Mouse (Mus musculus) heart, embryonic 11.5 days (tissue): ENCODE measurements around the gene Sirt4. TPM values are rescaled to one million over a fixed set of nuclear protein-coding genes. Genes with fewer than 3 reads are reported as not detected.

ENCODE experiments used
- ATAC-seq: fragments of 200-750 bp; cut with Nextera tagmentation; replicated peaks from 2 replicates; pipeline ENCODE4 v1.8.0; 2017; ENCODE audit warnings: moderate library complexity; ENCODE audit not compliant: insufficient number of reproducible peaks, low FRiP score, low TSS enrichment
- H3K27ac ChIP-seq: fragments of 300-500 bp; sonication (generic); 2 replicates; pipeline ENCODE4 v1.5.1; 2014; ENCODE audit warnings: mild to moderate bottlenecking, low read depth, low read length
- H3K27me3 ChIP-seq: fragments of 300-500 bp; sonication (generic); 2 replicates; pipeline ENCODE4 v1.6.1; 2014; ENCODE audit warnings: mild to moderate bottlenecking, low read length, mixed read lengths; ENCODE audit not compliant: control insufficient read depth, insufficient read depth
- H3K36me3 ChIP-seq: fragments of 300-500 bp; sonication (generic); 2 replicates; pipeline ENCODE4 v1.6.1; 2014; ENCODE audit warnings: mild to moderate bottlenecking, low read length, moderate library complexity, mixed read lengths; ENCODE audit not compliant: control insufficient read depth, insufficient read depth
- H3K4me1 ChIP-seq: fragments of 300-500 bp; sonication (generic); 2 replicates; pipeline ENCODE4 v1.6.1; 2014; ENCODE audit warnings: low read length; ENCODE audit not compliant: control insufficient read depth, insufficient read depth
- H3K4me2 ChIP-seq: fragments of 300-500 bp; sonication (generic); 2 replicates; pipeline ENCODE4 v1.6.1; 2014; ENCODE audit warnings: mild to moderate bottlenecking, moderate library complexity
- H3K4me3 ChIP-seq: fragments of 300-500 bp; sonication (generic); 2 replicates; pipeline ENCODE4 v1.5.1; 2014; ENCODE audit warnings: low read depth, low read length
- H3K9ac ChIP-seq: fragments of 300-500 bp; sonication (generic); 2 replicates; pipeline ENCODE4 v1.6.1; 2014; ENCODE audit warnings: mild to moderate bottlenecking, low read depth, low read length, moderate library complexity
- H3K9me3 ChIP-seq: fragments of 300-500 bp; sonication (generic); replicated peaks from 2 replicates; pipeline ENCODE4 v1.6.1; 2016; ENCODE audit warnings: low read length; ENCODE audit not compliant: control insufficient read depth
- WGBS: fragments of 180-500 bp; shearing (Covaris S2); extraction: QIAGEN DNeasy Blood & Tissue Kit; methylation state at CpG from one replicate; pipeline ENCODE4 v1.1.7; 2014; ENCODE audit not compliant: insufficient replicate concordance; 5-methylcytosine and 5-hydroxymethylcytosine counted together
- polyA plus RNA-seq: library from polyadenylated mRNA; unstranded; fragments of >200 nt; fragmentation: Nextera tagmentation; extraction: Ambion mirVana; gene quantifications from 2 replicates; pipeline ENCODE4 v1.2.1, GENCODE M21; 2014

Sirt4 gene
- polyA plus RNA-seq, 1 experiment from 2014 or later, result 15.8 TPM

- Histone ChIP-seq H3K9me3 (no peaks in the 10 kb centered on the region), H3K9ac (no peak overlapping the region), H3K4me2 (no peak overlapping the region), H3K36me3 (peaks cover 4% of the 10 kb centered on the region; the same call in 1 of the 2 replicates), H3K27me3 (no peaks in the 10 kb centered on the region), H3K27ac (peak overlapping the region; percentile 10; the same call in 1 of the 2 replicates), H3K4me3 (no peak overlapping the region), H3K4me1 (peaks cover 19% of the 10 kb centered on the region)
- ATAC-seq, result no peak
- 43% methylated on average over 2 of the region's 2 CpGs for WGBS
Observed at GRCm38 (mm10) chr5:115437945-115438315, 46.6 kb downstream of the Sirt4 start.

- H3K4me3 ChIP-seq, result no peak overlapping the region
- peak overlapping the region; percentile 10; the same call in 1 of the 2 replicates for H3K27ac ChIP-seq
- no peaks in the 10 kb centered on the region for H3K27me3 ChIP-seq
- no peak overlapping the region for H3K9ac ChIP-seq
- peaks cover 4% of the 10 kb centered on the region; the same call in 1 of the 2 replicates for H3K36me3 ChIP-seq
- WGBS, result 66% methylated on average over 7 of the region's 7 CpGs
- no peak for ATAC-seq
- no peak overlapping the region for H3K4me2 ChIP-seq
- no peaks in the 10 kb centered on the region for H3K9me3 ChIP-seq
- peaks cover 19% of the 10 kb centered on the region for H3K4me1 ChIP-seq
Observed at GRCm38 (mm10) chr5:115437242-115437944, 47.1 kb downstream of the Sirt4 start.

GRCm38 (mm10) chr5:115436421-115437124 is 48.0 kb downstream of the Sirt4 start:
- no peaks in the 10 kb centered on the region for H3K27me3 ChIP-seq
- H3K27ac ChIP-seq, result peak overlapping the region; percentile 74
- H3K4me3 ChIP-seq, result peak overlapping the region; percentile 44
- no peaks in the 10 kb centered on the region for H3K9me3 ChIP-seq
- H3K9ac ChIP-seq, result peak overlapping the region; percentile 81
- under 1% methylated on average over 36 of the region's 43 CpGs for WGBS
- no peaks in the 10 kb centered on the region; the same call in 1 of the 2 replicates for H3K36me3 ChIP-seq
- ATAC-seq, result peak; percentile 55
- peaks cover 24% of the 10 kb centered on the region for H3K4me1 ChIP-seq
- H3K4me2 ChIP-seq, result peak overlapping the region; percentile 74

- Histone ChIP-seq H3K9ac (peak overlapping the region; percentile 81), H3K9me3 (no peaks in the 10 kb centered on the region), H3K4me1 (peaks cover 23% of the 10 kb centered on the region), H3K27ac (peak overlapping the region; percentile 74), H3K4me2 (peak overlapping the region; percentile 74), H3K4me3 (peak overlapping the region; percentile 44), H3K36me3 (no peaks in the 10 kb centered on the region; the same call in 1 of the 2 replicates), H3K27me3 (no peaks in the 10 kb centered on the region)
- 38% methylated on average over 8 of the region's 8 CpGs for WGBS
- ATAC-seq, result no peak
Observed at GRCm38 (mm10) chr5:115435755-115436379, 48.7 kb downstream of the Sirt4 start.

GRCm38 (mm10) chr5:115434853-115435754 is 49.4 kb downstream of the Sirt4 start:
- no peaks in the 10 kb centered on the region; the same call in 1 of the 2 replicates for H3K36me3 ChIP-seq
- WGBS, result 53% methylated on average over 15 of the region's 15 CpGs
- ATAC-seq, result no peak
- no peak overlapping the region for H3K27ac ChIP-seq
- no peak overlapping the region for H3K4me3 ChIP-seq
- no peaks in the 10 kb centered on the region for H3K9me3 ChIP-seq
- H3K4me2 ChIP-seq, result no peak overlapping the region
- H3K27me3 ChIP-seq, result no peaks in the 10 kb centered on the region
- no peak overlapping the region for H3K9ac ChIP-seq
- H3K4me1 ChIP-seq, result peaks cover 27% of the 10 kb centered on the region

- peaks cover 4% of the 10 kb centered on the region; the same call in 1 of the 2 replicates for H3K27me3 ChIP-seq
- no peak for ATAC-seq
- no peaks in the 10 kb centered on the region for H3K36me3 ChIP-seq
- 65% methylated on average over 11 of the region's 11 CpGs for WGBS
- no peaks in the 10 kb centered on the region for H3K9me3 ChIP-seq
- peaks cover 29% of the 10 kb centered on the region for H3K4me1 ChIP-seq
- H3K27ac ChIP-seq, result no peak overlapping the region
- no peak overlapping the region for H3K4me3 ChIP-seq
- H3K4me2 ChIP-seq, result no peak overlapping the region
- H3K9ac ChIP-seq, result no peak overlapping the region
Observed at GRCm38 (mm10) chr5:115434280-115434852, 50.2 kb downstream of the Sirt4 start.

GRCm38 (mm10) chr5:115433191-115433590 is 51.3 kb downstream of the Sirt4 start:
- Histone ChIP-seq H3K27me3 (peaks cover 16% of the 10 kb centered on the region), H3K9me3 (no peaks in the 10 kb centered on the region), H3K36me3 (no peaks in the 10 kb centered on the region), H3K4me1 (peaks cover 32% of the 10 kb centered on the region), H3K4me2 (no peak overlapping the region), H3K4me3 (no peak overlapping the region), H3K9ac (no peak overlapping the region), H3K27ac (no peak overlapping the region)
- no peak for ATAC-seq
- 82% methylated on average over 8 of the region's 8 CpGs for WGBS
